Mouse (Mus musculus): ENCODE measurements around the gene Tmem150b.

GRCm38 (mm10) chr7:4764946-4765710 lies 40.1 kb upstream of the Tmem150b start:
- no peak for TF ChIP-seq CTCF (conservative IDR thresholded peaks at IDR 0.05; ENCODE audit: low read length)
- TF ChIP-seq POU5F1 (IDR thresholded peaks at IDR 0.05; ENCODE audit: borderline replicate concordance, low read length) = no peak
